Mouse (Mus musculus) MEL (cell line): ENCODE results near the gene Slc26a11.
A peak's percentile ranks its signal among the peaks of the same experiment; 100 is the strongest.

ENCODE experiments used
- CTCF ChIP-seq, 3 experiments: IDR thresholded peaks in 2 of 3; conservative IDR thresholded peaks in 1 of 3; 2 replicates each; pipeline ENCODE4 v1.5.1; 2011 to 2012; ENCODE audit warnings: low read length in 3 of 3, low read depth in 2 of 3, mild to moderate bottlenecking in 2 of 3, improper control_type of control experiment in 1 of 3, inconsistent platforms in 1 of 3, mixed read lengths in 1 of 3, moderate library complexity in 1 of 3; ENCODE audit not compliant: control insufficient read depth in 1 of 3, insufficient read depth in 1 of 3, poor library complexity in 1 of 3, severe bottlenecking in 1 of 3
- GABPA ChIP-seq: IDR thresholded peaks from 2 replicates; pipeline ENCODE4 v1.6.1; 2012; ENCODE audit warnings: low read depth, mild to moderate bottlenecking, inconsistent platforms, low read length, improper control_type of control experiment, moderate library complexity
- GATA1 ChIP-seq: IDR thresholded peaks from 2 replicates; pipeline ENCODE4 v1.6.1; 2011; ENCODE audit warnings: low read depth, low read length, improper control_type of control experiment
- KAT2A ChIP-seq: conservative IDR thresholded peaks from 2 replicates; pipeline ENCODE4 v1.6.1; 2012; ENCODE audit warnings: low read depth, low read length, improper control_type of control experiment, inconsistent platforms
- MEF2A ChIP-seq: IDR thresholded peaks from 2 replicates; pipeline ENCODE4 v1.6.1; 2014; ENCODE audit warnings: low read depth, mild to moderate bottlenecking, inconsistent platforms, low read length, improper control_type of control experiment; ENCODE audit not compliant: poor library complexity, insufficient replicate concordance, severe bottlenecking; ENCODE audit errors: extremely low read depth
- NELFE ChIP-seq: IDR thresholded peaks from 2 replicates; pipeline ENCODE4 v1.6.1; 2011; ENCODE audit warnings: low read depth, low read length, improper control_type of control experiment
- POLR2A ChIP-seq, 2 experiments: IDR thresholded peaks; 2 replicates each; pipeline ENCODE4 v1.6.1; 2011 to 2012; ENCODE audit warnings: low read length in 2 of 2, mild to moderate bottlenecking in 2 of 2, control low read depth in 1 of 2, improper control_type of control experiment in 1 of 2, low read depth in 1 of 2, moderate library complexity in 1 of 2; ENCODE audit not compliant: control insufficient read depth in 1 of 2, insufficient read depth in 1 of 2, poor library complexity in 1 of 2
- RAD21 ChIP-seq: IDR thresholded peaks from 2 replicates; pipeline ENCODE4 v1.6.1; 2011; ENCODE audit warnings: mild to moderate bottlenecking, low read depth, low read length, improper control_type of control experiment
- USF2 ChIP-seq, 2 experiments: IDR thresholded peaks; 2 replicates each; pipeline ENCODE4 v1.6.1; 2011 to 2012; ENCODE audit warnings: improper control_type of control experiment in 2 of 2, low read length in 2 of 2, borderline replicate concordance in 1 of 2, inconsistent platforms in 1 of 2, low read depth in 1 of 2, mild to moderate bottlenecking in 1 of 2; ENCODE audit not compliant: insufficient read depth in 1 of 2
- ZNF384 ChIP-seq: IDR thresholded peaks from 2 replicates; pipeline ENCODE4 v1.6.1; 2012; ENCODE audit warnings: low read depth, mild to moderate bottlenecking, inconsistent platforms, low read length, improper control_type of control experiment

- TF ChIP-seq GATA1: peak; percentile 78
- TF ChIP-seq CTCF (IDR thresholded peaks at IDR 0.05 in 2 of 3, conservative IDR thresholded peaks at IDR 0.05 in 1 of 3; ENCODE audit: control insufficient read depth in 1 of 3, insufficient read depth in 1 of 3, low read depth in 2 of 3, low read length in 3 of 3, poor library complexity in 1 of 3, severe bottlenecking in 1 of 3): no peak
- no peak for TF ChIP-seq NELFE
- TF ChIP-seq ZNF384: no peak
- TF ChIP-seq MEF2A: no peak
- TF ChIP-seq RAD21: no peak
- TF ChIP-seq POLR2A (IDR thresholded peaks at IDR 0.05; ENCODE audit: control insufficient read depth in 1 of 2, insufficient read depth in 1 of 2, low read depth in 1 of 2, low read length in 2 of 2, poor library complexity in 1 of 2): no peak
- no peak for TF ChIP-seq USF2 (IDR thresholded peaks at IDR 0.05; ENCODE audit: borderline replicate concordance in 1 of 2, insufficient read depth in 1 of 2, low read depth in 1 of 2, low read length in 2 of 2)
- no peak for TF ChIP-seq GABPA
- TF ChIP-seq KAT2A: no peak
These were observed 8.2 kb upstream of the Slc26a11 start for GRCm38 (mm10) chr11:119347125-119347524.
